Mouse (Mus musculus): ENCODE data around the gene Terb2.

Terb2 gene

GRCm38 (mm10) chr2:122223654-122224053 lies 37.6 kb downstream of the Terb2 start:
- no peak for ATAC-seq (ENCODE audit: insufficient number of reproducible peaks, low FRiP score, low TSS enrichment)

DNA sequence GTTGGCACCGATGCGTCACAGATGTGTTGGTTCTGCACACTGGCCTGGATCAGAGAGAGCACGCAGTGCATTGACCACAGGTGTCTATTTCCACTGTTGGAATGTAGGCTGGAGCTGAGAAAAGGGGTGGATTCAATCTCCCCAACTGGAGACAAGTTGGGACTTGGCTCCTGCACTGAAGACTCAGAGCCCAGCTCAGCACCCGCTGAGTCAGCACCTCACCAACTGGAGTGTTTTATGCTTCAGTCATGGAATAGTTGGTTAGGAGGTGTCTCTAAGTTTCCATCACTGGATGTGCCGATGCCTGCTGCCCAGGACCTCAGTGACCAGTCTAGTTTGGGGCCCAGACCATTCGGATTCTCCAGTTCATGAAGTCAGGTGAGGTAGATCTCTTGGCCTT lies 44.3 kb downstream of the Terb2 start:
- ATAC-seq (ENCODE audit: insufficient number of reproducible peaks, low FRiP score, low TSS enrichment): no peak

DNA sequence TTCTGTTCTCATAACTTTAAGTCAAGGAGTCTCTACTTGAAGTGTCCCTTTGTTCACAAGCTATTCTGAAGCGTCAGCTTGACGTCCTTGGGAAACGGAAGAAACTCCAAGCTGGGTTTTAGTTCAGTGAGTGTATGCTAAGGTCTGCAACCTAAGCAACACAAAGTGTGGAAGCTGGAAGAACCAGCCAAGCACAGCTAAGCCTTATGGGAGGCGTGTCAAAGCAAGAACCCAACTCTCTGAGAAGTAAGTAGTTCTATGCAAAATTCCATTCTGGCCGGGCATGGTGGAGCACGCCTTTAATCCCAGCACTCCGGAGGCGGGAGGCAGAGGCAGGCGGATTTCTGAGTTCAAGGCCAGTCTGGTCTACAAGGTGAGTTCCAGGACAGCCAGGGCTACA lies 45.5 kb downstream of the Terb2 start:
- no peak for ATAC-seq (ENCODE audit: insufficient number of reproducible peaks, low FRiP score, low TSS enrichment)

DNA sequence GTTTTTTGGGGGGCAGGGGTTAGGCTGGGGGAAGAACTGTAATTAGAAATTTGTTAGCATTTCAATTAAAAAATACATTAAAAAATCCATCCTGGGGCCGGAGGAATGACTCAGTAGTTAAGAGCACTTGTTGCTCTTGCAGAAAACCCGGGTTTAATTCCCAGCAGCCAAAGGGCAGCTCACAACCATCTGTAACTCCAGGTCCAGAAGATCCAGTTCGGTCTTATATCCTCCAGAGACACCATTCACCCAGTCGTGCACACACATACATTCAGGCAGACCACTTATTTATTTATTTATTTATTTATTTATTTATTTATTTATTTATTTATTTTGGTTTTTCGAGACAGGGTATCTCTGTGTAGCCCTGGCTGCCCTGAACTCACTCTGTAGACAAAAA lies 47.3 kb downstream of the Terb2 start:
- no peak for ATAC-seq (ENCODE audit: insufficient number of reproducible peaks, low FRiP score, low TSS enrichment)

GRCm38 (mm10) chr2:122233759-122234557 lies 47.9 kb downstream of the Terb2 start:
- peak; percentile 59; the same call in 1 of the 2 replicates for ATAC-seq (ENCODE audit: insufficient number of reproducible peaks, low FRiP score, low TSS enrichment)

- ATAC-seq (ENCODE audit: insufficient number of reproducible peaks, low FRiP score, low TSS enrichment): peak; percentile 67
Observed at GRCm38 (mm10) chr2:122234611-122235288, 48.7 kb downstream of the Terb2 start, which contains the start of gene Sord. Gene Sord, plus strand, starts transcription at chr2:122234749.

GRCm38 (mm10) chr2:122235425-122235824 lies 49.4 kb downstream of the Terb2 start:
- no peak for ATAC-seq (ENCODE audit: insufficient number of reproducible peaks, low FRiP score, low TSS enrichment)

DNA sequence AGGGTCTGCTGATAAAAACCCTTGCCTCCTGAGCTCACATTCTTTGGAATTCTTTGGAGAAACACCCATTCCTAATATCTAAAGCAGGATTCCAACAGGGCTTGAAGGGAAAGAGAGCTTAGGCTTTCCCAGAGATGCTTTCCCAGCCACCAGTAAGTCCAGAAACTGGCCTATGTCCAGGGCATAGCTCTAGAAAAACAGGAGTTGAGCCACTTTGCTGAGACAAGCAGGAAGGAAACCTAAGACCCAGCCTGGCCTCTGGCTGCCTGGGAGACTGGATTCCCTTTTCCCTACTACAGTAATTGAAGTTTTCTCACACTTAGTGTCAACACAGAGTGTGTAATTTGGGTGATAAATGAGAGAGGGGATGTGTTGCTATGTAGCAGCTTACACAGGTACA lies 50.2 kb downstream of the Terb2 start:
- no peak for ATAC-seq (ENCODE audit: insufficient number of reproducible peaks, low FRiP score, low TSS enrichment)

DNA sequence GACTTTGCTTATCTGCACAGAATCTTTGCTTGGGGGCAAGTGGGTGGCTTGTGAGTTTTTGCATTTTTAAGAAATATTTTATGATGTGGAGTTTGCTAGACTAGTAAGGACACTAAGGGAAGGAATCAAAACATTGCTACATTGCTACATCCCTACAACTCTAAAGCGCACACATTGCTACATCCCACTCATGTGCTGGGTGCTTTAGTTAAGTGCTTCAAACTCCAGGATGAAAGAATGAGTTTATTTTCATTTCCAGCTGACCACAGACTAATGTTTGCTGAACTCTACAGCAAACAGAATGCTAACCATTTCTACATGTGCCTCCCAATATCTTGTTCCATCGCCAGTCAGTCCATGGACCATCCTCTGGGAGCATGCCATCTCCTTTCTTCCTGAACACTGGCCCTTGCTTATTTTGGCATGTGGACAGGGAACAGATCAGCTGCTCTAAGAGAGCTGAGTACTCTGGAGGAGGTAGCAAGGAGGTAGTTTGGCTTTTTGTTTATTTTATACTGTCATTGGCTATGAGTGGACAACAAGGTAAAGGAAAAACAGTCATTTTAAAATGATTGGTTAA lies 51.9 kb downstream of the Terb2 start:
- ATAC-seq (ENCODE audit: insufficient number of reproducible peaks, low FRiP score, low TSS enrichment): no peak

- ATAC-seq (ENCODE audit: insufficient number of reproducible peaks, low FRiP score, low TSS enrichment): no peak
Observed at GRCm38 (mm10) chr2:122240735-122241134, 54.7 kb downstream of the Terb2 start.

GRCm38 (mm10) chr2:122241226-122241625 lies 55.2 kb downstream of the Terb2 start:
- ATAC-seq (ENCODE audit: insufficient number of reproducible peaks, low FRiP score, low TSS enrichment): no peak

DNA sequence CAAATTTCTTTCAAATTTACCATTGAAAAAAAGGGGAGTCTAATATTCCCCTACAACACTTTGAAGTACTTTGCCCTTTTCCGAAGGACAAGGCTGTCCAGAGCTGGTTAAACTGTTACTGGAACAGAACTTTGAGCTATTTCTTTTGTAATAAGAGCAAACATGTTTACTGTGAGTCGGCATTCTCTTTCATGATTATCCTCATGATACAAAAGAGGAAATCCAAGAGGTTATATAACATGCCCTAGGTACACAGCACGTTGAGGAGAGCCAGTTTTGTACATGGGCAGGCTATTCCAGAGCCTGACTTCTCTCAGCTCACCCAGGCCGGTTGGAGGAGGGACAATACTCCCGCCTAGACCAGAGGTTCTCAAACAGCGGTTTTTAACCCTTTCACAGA lies 55.9 kb downstream of the Terb2 start:
- no peak for ATAC-seq (ENCODE audit: insufficient number of reproducible peaks, low FRiP score, low TSS enrichment)

GRCm38 (mm10) chr2:122243671-122244131 lies 57.6 kb downstream of the Terb2 start:
- ATAC-seq (ENCODE audit: insufficient number of reproducible peaks, low FRiP score, low TSS enrichment): peak; percentile 86

- no peak for ATAC-seq (ENCODE audit: insufficient number of reproducible peaks, low FRiP score, low TSS enrichment)
Observed at GRCm38 (mm10) chr2:122247786-122248185, 61.7 kb downstream of the Terb2 start.

DNA sequence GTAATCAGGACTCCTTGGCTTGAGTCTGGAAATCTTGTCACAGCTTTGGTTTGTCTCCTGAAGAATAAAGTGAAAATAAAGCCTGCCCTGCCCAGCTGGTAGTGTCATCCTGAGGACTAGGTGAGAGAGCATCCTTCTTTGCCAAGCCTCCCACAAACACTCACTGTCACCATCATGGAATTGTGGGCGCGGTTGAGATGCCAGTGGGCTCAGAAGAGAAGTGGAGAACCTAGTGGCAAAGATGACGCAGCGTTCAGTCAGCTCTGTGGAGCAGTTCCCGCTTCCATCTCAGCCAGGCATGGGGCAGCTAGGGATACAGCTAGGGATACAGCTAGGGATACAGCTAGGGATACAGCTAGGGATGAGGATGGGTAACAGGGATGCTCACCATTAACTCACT lies 69.9 kb downstream of the Terb2 start:
- no peak for ATAC-seq (ENCODE audit: insufficient number of reproducible peaks, low FRiP score, low TSS enrichment)
